Mouse (Mus musculus) heart, postnatal 36 days (tissue): Measurements from ENCODE around the gene Olfr331. TPM values are rescaled to one million over a fixed set of nuclear protein-coding genes. Genes with fewer than 3 reads are reported as not detected.
"Not testable (repeated sequence)": the region's sequence is repeated elsewhere in the genome, so short reads cannot be mapped to it uniquely, and the experiment has no call there.

Experiments used
- DNase-seq, 2 experiments: peaks; one replicate each; pipeline ENCODE4 v3.0.0; 2021 to 2022
- intact Hi-C: fragments of 180-260 bp; cut with DNase I; formaldehyde crosslinking; loops from one replicate; pipeline ENCODE4 v1.15.1; 2025
- total RNA-seq, 2 experiments: library from RNA; stranded (reverse); gene quantifications; 2 replicates each; pipeline ENCODE4 v1.2.3; 2021

The Olfr331 gene
- total RNA-seq: not detected

DNA sequence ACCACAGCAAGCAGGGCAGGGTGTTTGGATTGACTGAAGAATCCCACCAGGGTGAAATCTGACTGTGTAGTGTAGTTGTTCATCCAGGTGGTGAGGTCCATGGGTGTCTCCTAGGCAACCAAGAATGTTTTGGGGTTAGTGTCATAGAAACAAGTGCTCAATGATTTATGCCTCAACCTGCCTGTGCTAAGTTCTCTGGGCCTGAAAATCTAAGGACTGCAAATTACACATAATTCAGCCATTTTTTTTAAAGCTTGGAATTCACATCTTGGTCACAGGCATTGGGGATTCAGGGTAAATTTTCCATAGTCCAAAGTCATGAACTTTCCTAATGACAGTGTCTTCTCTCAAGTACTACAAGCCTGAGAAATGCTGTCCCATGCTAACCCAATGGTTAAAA is at the start of gene Olfr331:
TSS of gene Olfr331 (minus strand) at position 101 of the 400 bp plus-strand sequence.
- intact Hi-C loops, DNase-seq: not testable (repeated sequence)

DNA sequence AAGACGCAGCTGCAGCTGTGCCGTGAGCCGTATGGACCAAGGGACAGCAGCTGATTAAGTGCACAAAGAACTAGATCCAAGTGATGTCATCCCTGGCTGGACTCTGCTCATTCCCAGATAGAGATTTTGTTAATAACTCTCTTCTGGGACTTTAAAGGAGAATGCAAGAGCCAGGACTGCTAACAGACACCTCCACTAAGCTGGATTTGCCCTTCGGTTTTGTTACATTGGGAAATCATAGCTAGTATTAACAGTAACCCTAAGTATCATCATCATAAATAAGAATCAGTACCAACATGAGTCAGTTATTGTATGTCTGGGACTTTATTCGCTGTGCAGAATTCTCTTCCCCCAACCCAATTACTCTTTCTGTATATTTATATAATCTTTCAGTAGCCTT is 44.0 kb upstream of the Olfr331 start, which contains the start of gene Olfr329-ps:
TSS of gene Olfr329-ps (minus strand) at position 101 of the 400 bp plus-strand sequence.
- DNase-seq: no peak
- intact Hi-C loops: no loop called here

DNA sequence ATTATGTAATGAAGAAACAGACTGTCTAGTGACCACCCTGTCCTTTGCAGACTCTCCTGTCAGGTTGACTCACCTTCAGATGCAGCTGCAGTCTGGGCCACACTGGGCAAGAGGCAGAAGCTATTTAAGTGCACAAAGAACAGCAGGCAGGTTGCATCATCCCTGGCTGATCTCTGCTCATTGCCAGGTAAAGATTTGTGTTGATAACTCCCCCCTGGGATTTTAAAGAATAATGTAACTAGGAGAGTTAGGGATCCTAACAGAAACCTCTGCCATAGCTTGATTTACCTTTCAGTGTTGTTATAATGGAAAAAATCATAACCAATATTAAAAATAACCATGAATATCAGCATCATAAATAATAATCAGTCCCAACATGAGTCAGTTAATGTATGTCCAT is 32.4 kb upstream of the Olfr331 start, which contains the start of gene Olfr330:
TSS of gene Olfr330 (minus strand) at position 101 of the 400 bp plus-strand sequence.
- DNase-seq, intact Hi-C loops: not testable (repeated sequence)

DNA sequence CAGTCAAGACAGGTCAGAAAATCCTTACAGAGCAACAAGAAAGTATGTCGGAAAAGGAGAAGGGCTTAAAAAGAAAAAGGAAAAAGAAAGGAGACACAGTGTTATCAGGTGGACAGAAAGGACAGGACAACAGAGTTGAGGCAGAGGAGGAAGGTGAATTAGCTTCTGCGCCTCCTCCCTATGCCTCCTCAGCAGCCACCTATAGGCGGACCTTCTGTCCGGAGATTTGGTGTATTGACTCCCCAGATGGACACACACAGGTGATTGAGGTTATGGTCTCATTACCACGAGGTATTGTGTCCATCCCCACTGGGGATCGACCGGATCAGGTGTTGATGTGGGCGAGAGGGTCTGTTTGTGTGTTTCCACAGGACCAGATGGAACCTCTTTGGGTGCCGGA is 17.4 kb upstream of the Olfr331 start:
- peak; percentile 12 to 23 for DNase-seq
- intact Hi-C loops: not testable (repeated sequence)

DNA sequence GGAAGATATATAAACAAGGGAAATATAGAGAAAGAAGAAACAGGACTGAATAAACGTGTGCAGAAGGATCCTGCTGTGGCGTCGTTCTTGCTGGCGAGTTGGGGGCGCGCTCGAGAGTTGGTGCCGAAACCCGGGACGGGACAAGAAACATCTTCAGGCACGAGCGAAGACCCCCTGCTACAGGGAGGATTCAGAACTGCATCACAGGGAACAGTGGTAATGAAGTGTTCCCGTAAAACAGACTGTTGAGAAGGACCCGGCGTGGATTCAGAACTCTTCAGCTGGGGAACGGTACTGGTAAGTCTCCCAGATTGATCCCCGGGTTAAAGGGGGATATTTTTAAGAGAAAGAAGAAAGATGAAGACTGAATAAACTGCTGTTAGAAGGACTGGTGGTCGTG is 16.5 kb upstream of the Olfr331 start:
- DNase-seq: peak; percentile 54 to 63
- intact Hi-C loops: not testable (repeated sequence)

DNA sequence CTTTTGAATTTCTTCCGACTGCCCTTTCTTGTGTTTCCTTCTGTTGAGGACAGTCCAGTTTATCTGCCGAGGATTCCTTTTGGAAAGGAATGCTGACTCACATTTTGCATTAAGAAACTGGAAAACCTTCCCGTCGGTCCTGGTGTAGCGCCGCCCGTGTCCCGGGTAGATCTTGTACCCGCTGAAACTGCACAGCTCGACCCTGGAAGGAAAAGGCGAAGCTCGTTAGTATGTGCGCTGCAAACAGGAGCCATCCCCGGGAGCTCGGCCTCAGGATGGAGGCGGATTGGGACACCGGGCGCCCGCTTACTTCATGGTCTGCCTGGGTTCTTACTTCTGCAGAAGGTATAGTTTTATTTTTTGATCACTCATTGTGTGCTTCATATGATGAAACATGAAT is 6.7 kb upstream of the Olfr331 start:
- intact Hi-C loops, DNase-seq: not testable (repeated sequence)

DNA sequence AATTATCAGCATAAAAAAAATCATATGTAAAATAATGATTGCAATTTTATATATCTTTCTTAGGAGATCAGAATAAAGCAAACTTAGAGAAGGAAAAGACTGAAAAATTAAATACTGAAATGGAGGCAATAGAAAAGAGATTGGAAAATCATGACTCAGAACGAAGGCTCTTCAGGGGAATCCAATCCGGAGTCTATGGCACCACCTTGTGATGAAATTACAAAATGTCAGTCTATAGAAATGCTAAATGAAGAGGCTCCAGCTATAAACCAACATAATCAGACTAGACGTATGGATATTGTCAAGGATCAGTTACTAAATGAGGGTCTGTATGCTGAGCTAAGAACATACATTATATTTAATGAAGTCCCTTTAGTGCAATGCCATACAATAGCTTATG is 3.1 kb downstream of the Olfr331 start:
- intact Hi-C loops: loop anchor here (1.0 to 2.0 kb wide), 2 partner anchors 97 to 198 kb away; no protein-coding TSS in a partner anchor
- no peak for DNase-seq

DNA sequence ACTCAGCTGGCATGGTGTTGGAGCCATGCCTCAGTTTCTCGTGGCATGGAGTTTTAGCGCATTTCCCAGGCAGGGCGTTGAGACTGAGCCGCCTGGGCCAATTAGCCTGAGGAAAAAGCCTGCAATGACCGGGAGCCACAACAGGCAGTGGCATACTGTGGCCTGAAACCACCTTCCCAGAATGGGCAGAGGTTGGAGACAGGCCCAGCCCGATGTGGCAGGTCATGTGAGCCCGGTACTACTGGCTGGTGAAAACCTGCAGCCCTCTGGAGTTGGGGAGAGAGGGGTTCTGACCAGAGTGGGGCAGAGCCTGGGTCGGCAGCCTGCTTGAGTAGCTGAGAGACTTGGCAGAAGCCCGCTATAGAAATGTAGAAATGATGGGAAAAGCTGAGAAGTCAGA is 3.6 kb downstream of the Olfr331 start:
- intact Hi-C loops: loop anchor here (1.0 to 2.0 kb wide), 2 partner anchors 96 to 198 kb away; no protein-coding TSS in a partner anchor
- DNase-seq: peak; percentile 30 to 31

DNA sequence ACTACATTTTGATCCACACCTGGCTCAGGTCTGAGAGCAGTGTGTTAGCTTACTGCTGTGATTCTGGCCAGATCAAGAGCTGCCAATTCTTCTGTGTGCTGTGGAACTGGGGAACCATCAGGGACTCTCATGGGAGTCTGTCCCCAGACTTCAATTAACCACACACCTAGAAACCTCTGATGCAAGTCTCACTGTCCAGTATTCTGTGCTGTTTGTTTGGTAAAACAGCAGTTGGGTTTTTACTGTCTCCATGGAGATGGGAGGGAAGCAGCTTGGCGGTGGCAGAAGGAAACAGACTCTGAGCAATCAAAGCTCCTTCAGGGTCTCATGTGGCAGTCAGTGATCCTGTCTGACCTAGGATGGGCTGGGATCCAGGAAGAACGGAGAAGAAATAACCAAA is 9.9 kb downstream of the Olfr331 start, which contains the start of gene Olfr332:
TSS of gene Olfr332 (minus strand) at position 101 of the 400 bp plus-strand sequence.
- DNase-seq: no peak
- intact Hi-C loops: loop anchor here (5.0 kb wide), 1 partner anchor 140 kb away; the partner anchor contains the start of gene Olfr323

DNA sequence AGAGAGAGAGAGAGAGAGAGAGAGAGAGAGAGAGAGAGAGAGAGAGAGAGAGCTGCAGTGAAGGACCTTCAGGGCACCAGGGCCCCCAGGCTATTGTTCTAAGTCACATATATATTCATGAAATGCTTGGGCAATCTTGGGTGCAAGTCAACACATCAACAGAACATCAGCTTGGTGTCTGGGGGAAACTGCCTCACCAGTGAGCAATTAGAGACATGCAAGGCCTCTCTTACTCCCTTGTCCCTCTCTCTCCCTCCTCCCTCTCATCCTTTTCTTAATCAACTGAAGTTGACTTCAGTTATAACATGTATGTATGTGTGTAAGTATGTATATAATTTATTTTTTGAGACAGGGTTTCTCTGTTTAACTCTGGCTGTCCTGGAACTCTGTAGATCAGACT is 40.2 kb downstream of the Olfr331 start, which contains the start of gene Olfr30:
TSS of gene Olfr30 (minus strand) at position 101 of the 400 bp plus-strand sequence.
- no peak for DNase-seq
- intact Hi-C loops: no loop called here

DNA sequence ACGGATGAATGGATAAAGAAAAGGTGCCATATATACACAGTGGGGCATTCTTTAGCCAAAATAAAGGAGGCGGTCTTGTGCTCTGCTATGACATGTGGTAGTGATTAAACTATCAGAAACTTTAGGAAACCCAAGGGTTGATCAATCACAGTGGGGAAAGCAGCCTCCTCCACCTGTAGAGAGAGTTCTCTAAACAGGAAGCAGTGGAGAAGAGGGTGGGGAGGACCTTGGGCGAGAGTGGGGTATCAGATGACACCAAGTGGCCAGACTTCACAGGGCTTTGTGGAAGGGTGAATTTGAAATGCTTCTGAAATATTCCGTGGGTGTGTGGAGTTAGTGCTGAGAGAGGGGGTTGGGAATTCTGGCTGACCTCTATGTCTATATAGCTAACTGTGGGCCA is 48.8 kb downstream of the Olfr331 start:
- no peak for DNase-seq
- intact Hi-C loops: no loop called here

DNA sequence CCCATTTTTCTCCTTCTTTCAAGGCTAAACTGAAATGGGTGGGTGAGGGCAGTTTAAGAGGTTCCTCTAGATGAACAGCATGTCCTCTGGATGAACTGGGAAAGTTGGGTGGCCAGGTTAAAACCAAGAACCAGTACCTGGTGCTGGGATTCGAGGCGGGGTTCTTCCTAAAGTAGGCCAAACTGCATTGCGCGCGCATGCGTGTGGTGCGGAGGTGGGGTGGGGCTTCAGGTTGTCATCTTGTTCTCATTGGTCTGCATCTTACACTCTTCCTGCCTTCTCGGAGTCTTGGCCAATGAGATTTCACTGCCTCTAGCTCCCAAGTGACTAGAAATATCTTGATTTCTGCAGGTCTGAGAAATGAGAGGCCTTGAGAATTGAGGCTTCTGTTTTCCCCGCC is 49.6 kb downstream of the Olfr331 start, which contains the start of gene Lypd9:
TSS of gene Lypd9 (minus strand) at position 165 of the 400 bp plus-strand sequence.
- intact Hi-C loops: no loop called here

More for the DNA sequence above, 49.6 kb downstream of the Olfr331 start, which contains the start of gene Lypd9:
- DNase-seq: no peak

Other genes starting within 250 kb of the Olfr331 start
- gene 4930438A08Rik, start 227.8 kb downstream of the Olfr331 start, total RNA-seq: not detected
- gene Zfp692, start 195.5 kb downstream of the Olfr331 start, total RNA-seq: 1 to 10 TPM; 3.1 to 4.0 TPM
- 10 to 100 TPM; 36.4 to 40.8 TPM for gene Zfp672, start 172.2 kb downstream of the Olfr331 start, total RNA-seq
- 10 to 100 TPM; 34.5 to 35.5 TPM for gene Sh3bp5l, start 171.8 kb downstream of the Olfr331 start, total RNA-seq
- not detected for gene Lypd8, start 123.5 kb downstream of the Olfr331 start, total RNA-seq
- gene 1810065E05Rik, start 81.5 kb downstream of the Olfr331 start, total RNA-seq: not detected
- gene Gm12253, start 70.0 kb downstream of the Olfr331 start, total RNA-seq: not detected
- gene Lypd9, start 49.6 kb downstream of the Olfr331 start, total RNA-seq: not detected
- gene Olfr30, start 40.3 kb downstream of the Olfr331 start, total RNA-seq: not detected
- gene Olfr332, start 10.0 kb downstream of the Olfr331 start, total RNA-seq: not detected
- not detected for gene Olfr330, start 32.3 kb upstream of the Olfr331 start, total RNA-seq
- not detected for gene Olfr329-ps, start 43.9 kb upstream of the Olfr331 start, total RNA-seq
- not detected for gene Olfr328, start 53.1 kb upstream of the Olfr331 start, total RNA-seq
- under 1 TPM in 1 of 2 experiments, not detected in 1; 0.17 TPM for gene Olfr224, start 68.0 kb upstream of the Olfr331 start, total RNA-seq
- gene Olfr325, start 75.2 kb upstream of the Olfr331 start, total RNA-seq: not detected
- not detected for gene Olfr324, start 92.5 kb upstream of the Olfr331 start, total RNA-seq
- 10 to 100 TPM in 1 of 2 experiments, 1 to 10 TPM in 1; 7.7 to 15.5 TPM for gene 2210407C18Rik, start 113.5 kb upstream of the Olfr331 start, total RNA-seq
- not detected for gene Olfr323, start 127.9 kb upstream of the Olfr331 start, total RNA-seq
- not detected for gene Trim58, start 137.9 kb upstream of the Olfr331 start, total RNA-seq
- not detected for gene Olfr322, start 156.2 kb upstream of the Olfr331 start, total RNA-seq
- gene Olfr320, start 178.5 kb upstream of the Olfr331 start, total RNA-seq: not detected
- gene Olfr319, start 196.6 kb upstream of the Olfr331 start, total RNA-seq: not detected
- not detected for gene Olfr318, start 221.4 kb upstream of the Olfr331 start, total RNA-seq
- gene Olfr317, start 236.6 kb upstream of the Olfr331 start, total RNA-seq: not detected